Mouse (Mus musculus) left cerebral cortex, adult 8-10 months (tissue): ENCODE results near the gene Spdye4c. TPM values are rescaled to one million over a fixed set of nuclear protein-coding genes. Genes with fewer than 3 reads are reported as not detected.

Experiments
- DNase-seq, 2 experiments: peaks; one replicate each; pipeline ENCODE4 v3.0.0; 2022; ENCODE audit warnings: low spot score in 2 of 2
- total RNA-seq, 4 experiments: library from RNA; stranded (reverse); gene quantifications; 2 replicates each; pipeline ENCODE4 v1.2.4; 2022

Spdye4c gene
- total RNA-seq, 4 experiments from 2014 or later: not detected

GRCm38 (mm10) chr2:128601534-128601933 lies 10.5 kb downstream of the Spdye4c start:
- DNase-seq: no peak

- DNase-seq: no peak
These were observed 18.3 kb downstream of the Spdye4c start for GRCm38 (mm10) chr2:128609286-128609685.

DNA sequence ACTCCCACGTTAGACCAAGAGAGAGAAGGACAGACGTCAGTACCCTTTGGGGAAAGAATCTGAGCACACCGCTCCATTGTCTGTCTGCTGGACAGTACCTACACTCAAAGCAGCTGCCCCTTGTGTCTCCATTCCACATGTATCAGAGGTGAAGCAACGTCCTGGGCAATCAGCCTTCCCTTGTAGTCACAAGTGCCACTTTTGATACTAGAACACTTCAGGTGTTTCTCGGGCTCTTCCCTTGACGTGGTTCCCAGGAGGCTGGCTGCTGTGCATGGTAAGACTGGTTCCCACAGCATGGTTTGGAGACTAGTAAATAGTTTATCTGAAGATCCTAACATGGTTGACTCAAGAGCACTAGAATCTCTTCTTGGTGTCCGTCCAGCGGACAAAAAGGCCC lies 20.2 kb downstream of the Spdye4c start:
- DNase-seq: no peak

- DNase-seq: no peak
These were observed 21.3 kb downstream of the Spdye4c start for GRCm38 (mm10) chr2:128612275-128612674.

DNA sequence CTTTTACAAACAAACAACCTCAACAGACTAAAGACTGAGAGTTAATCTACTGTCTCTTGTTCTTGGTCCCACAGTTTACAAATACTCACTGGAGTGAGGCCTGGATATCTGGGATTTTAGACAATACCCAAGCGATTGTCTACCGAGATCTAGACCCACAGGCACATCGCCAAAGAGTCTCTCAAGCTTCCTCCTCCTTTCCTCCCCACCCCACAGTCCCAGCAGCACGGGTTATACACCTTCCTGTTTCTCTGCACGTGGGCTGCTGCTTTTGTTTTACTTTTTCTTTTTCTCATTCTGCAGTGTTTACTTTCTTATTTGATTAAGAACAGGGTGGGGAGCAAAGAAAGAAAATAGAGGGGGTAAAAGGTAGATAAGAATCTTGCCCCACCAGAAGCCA lies 22.4 kb downstream of the Spdye4c start:
- no peak for DNase-seq

GRCm38 (mm10) chr2:128615366-128615765 lies 24.4 kb downstream of the Spdye4c start:
- no peak for DNase-seq

- DNase-seq: no peak
These were observed 29.6 kb downstream of the Spdye4c start for GRCm38 (mm10) chr2:128620578-128620977.

Other genes starting within 250 kb of the Spdye4c start
- gene Anapc1, start 96.2 kb downstream of the Spdye4c start, total RNA-seq: 10 to 100 TPM; 54.0 to 63.0 (median 60.2) TPM
- 10 to 100 TPM; 25.1 to 32.9 (median 29.1) TPM for gene Mertk, start 107.7 kb downstream of the Spdye4c start, total RNA-seq
- 10 to 100 TPM; 32.2 to 36.9 (median 32.9) TPM for gene Tmem87b, start 226.9 kb downstream of the Spdye4c start, total RNA-seq